Mouse (Mus musculus) CH12.LX (cell line): ENCODE measurements at regions not wholly inside any gene's neighbourhood (a gene's known extent, or its start where the extent isn't known, plus 50 kb on each side); places are given as distances from the start of the nearest gene placed in this dataset.

Experiments
- DNase-seq: peaks from one replicate; pipeline ENCODE4 v3.0.0-alpha.2; 2013; ENCODE audit errors: extremely low read depth
- H3K27ac ChIP-seq: 2 replicates; pipeline ENCODE4 v1.5.1; 2012; ENCODE audit warnings: low read depth, mild to moderate bottlenecking, control low read depth, moderate library complexity; ENCODE audit not compliant: insufficient read depth
- H3K27me3 ChIP-seq: replicated peaks from 2 replicates; pipeline ENCODE3; 2012; ENCODE audit warnings: inconsistent platforms
- H3K36me3 ChIP-seq, 2 experiments: replicated peaks in 1 of 2; 2 replicates each; pipeline versions ENCODE3 to v1.6.1; 2012; ENCODE audit warnings: inconsistent platforms in 1 of 2, low read length in 1 of 2, mild to moderate bottlenecking in 1 of 2, mixed read lengths in 1 of 2, moderate library complexity in 1 of 2; ENCODE audit not compliant: control insufficient read depth in 1 of 2, insufficient read depth in 1 of 2
- H3K4me1 ChIP-seq, 2 experiments: 2 replicates each; pipeline ENCODE4 v1.6.1; 2012; ENCODE audit warnings: inconsistent platforms in 1 of 2, moderate library complexity in 1 of 2; ENCODE audit not compliant: insufficient read depth in 2 of 2, control insufficient read depth in 1 of 2
- H3K4me2 ChIP-seq: 2 replicates; pipeline ENCODE4 v1.6.1; 2012; ENCODE audit warnings: low read depth, mild to moderate bottlenecking, control low read depth; ENCODE audit not compliant: poor library complexity, insufficient read depth, severe bottlenecking
- H3K4me3 ChIP-seq, 3 experiments: fragments of 150-350 bp in 1 of 3; sonication (generic) in 1 of 3; replicated peaks in 1 of 3; 2 replicates each; pipeline versions ENCODE3 to v1.5.1; 2011 to 2012; ENCODE audit warnings: low read depth in 2 of 3, low read length in 2 of 3, mild to moderate bottlenecking in 2 of 3, moderate library complexity in 2 of 3, control low read depth in 1 of 3, improper control_type of control experiment in 1 of 3, inconsistent platforms in 1 of 3, mixed read lengths in 1 of 3; ENCODE audit not compliant: poor library complexity in 1 of 3
- H3K79me2 ChIP-seq: replicated peaks from 2 replicates; pipeline ENCODE4 v1.6.1; 2012; ENCODE audit warnings: mild to moderate bottlenecking, moderate library complexity; ENCODE audit not compliant: control insufficient read depth, poor library complexity, insufficient read depth, severe bottlenecking; ENCODE audit errors: extremely low read depth
- H3K9ac ChIP-seq: 2 replicates; pipeline ENCODE4 v1.6.1; 2012; ENCODE audit warnings: low read depth, mild to moderate bottlenecking, control low read depth, moderate library complexity; ENCODE audit not compliant: insufficient read depth
- H3K9me3 ChIP-seq: replicated peaks from 2 replicates; pipeline ENCODE3; 2012; ENCODE audit warnings: low read length, inconsistent platforms, mixed read lengths
- BHLHE40 ChIP-seq: IDR thresholded peaks from 2 replicates; pipeline ENCODE4 v1.6.1; 2011; ENCODE audit warnings: mild to moderate bottlenecking, low read depth, low read length, improper control_type of control experiment
- CHD2 ChIP-seq: IDR thresholded peaks from 2 replicates; pipeline ENCODE4 v1.6.1; 2011; ENCODE audit warnings: low read length, improper control_type of control experiment
- ELF1 ChIP-seq: IDR thresholded peaks from 2 replicates; pipeline ENCODE4 v1.6.1; 2014; ENCODE audit warnings: low read depth, mild to moderate bottlenecking, inconsistent platforms, low read length, improper control_type of control experiment
- HCFC1 ChIP-seq: IDR thresholded peaks from 2 replicates; pipeline ENCODE4 v1.6.1; 2012; ENCODE audit warnings: low read depth, mild to moderate bottlenecking, inconsistent platforms, low read length, improper control_type of control experiment
- MAFK ChIP-seq: IDR thresholded peaks from 2 replicates; pipeline ENCODE4 v1.6.1; 2011; ENCODE audit warnings: low read length, improper control_type of control experiment; ENCODE audit not compliant: insufficient replicate concordance
- MAX ChIP-seq: IDR thresholded peaks from 2 replicates; pipeline ENCODE4 v1.6.1; 2011; ENCODE audit warnings: low read length, improper control_type of control experiment
- MYC ChIP-seq: IDR thresholded peaks from 2 replicates; pipeline ENCODE4 v1.6.1; 2011; ENCODE audit warnings: low read depth, mild to moderate bottlenecking, improper control_type of control experiment, low read length
- PAX5 ChIP-seq: IDR thresholded peaks from 2 replicates; pipeline ENCODE4 v1.6.1; 2012; ENCODE audit warnings: low read length, inconsistent platforms, mixed read lengths
- RAD21 ChIP-seq: IDR thresholded peaks from 2 replicates; pipeline ENCODE4 v1.6.1; 2011; ENCODE audit warnings: low read depth, mild to moderate bottlenecking, low read length, improper control_type of control experiment, moderate library complexity
- RCOR1 ChIP-seq: conservative IDR thresholded peaks from 2 replicates; pipeline ENCODE4 v1.6.1; 2012; ENCODE audit warnings: low read depth, mild to moderate bottlenecking, inconsistent platforms, low read length, improper control_type of control experiment
- SMC3 ChIP-seq: IDR thresholded peaks from 2 replicates; pipeline ENCODE4 v1.6.1; 2011; ENCODE audit warnings: low read depth, low read length, improper control_type of control experiment
- USF1 ChIP-seq: IDR thresholded peaks from 2 replicates; pipeline ENCODE4 v1.6.1; 2014; ENCODE audit warnings: low read depth, mild to moderate bottlenecking, inconsistent platforms, low read length, improper control_type of control experiment
- USF2 ChIP-seq: conservative IDR thresholded peaks from 2 replicates; pipeline ENCODE4 v1.6.1; 2011; ENCODE audit warnings: low read depth, low read length, improper control_type of control experiment
- ZKSCAN1 ChIP-seq: IDR thresholded peaks from 2 replicates; pipeline ENCODE4 v1.6.1; 2012; ENCODE audit warnings: low read depth, inconsistent platforms, low read length, improper control_type of control experiment, borderline replicate concordance
- dilution Hi-C: fragments of 300-500 bp; cut with MboI; formaldehyde crosslinking; loops from 2 replicates; pipeline ENCODE4 v1.14.3; 2020; ENCODE audit warnings: low sequenced_read_pairs; ENCODE audit not compliant: extremely low pct_unique_long_range_greater_than_20kb, extremely low pct_ligation_motif_present
- in situ Hi-C: fragments of 300-500 bp; cut with MboI; formaldehyde crosslinking; loops from 3 replicates; pipeline ENCODE4 v1.14.3; 2019; ENCODE audit warnings: low sequenced_read_pairs, low pct_ligation_motif_present, low pct_unique_long_range_greater_than_20kb, mixed read lengths

DNA sequence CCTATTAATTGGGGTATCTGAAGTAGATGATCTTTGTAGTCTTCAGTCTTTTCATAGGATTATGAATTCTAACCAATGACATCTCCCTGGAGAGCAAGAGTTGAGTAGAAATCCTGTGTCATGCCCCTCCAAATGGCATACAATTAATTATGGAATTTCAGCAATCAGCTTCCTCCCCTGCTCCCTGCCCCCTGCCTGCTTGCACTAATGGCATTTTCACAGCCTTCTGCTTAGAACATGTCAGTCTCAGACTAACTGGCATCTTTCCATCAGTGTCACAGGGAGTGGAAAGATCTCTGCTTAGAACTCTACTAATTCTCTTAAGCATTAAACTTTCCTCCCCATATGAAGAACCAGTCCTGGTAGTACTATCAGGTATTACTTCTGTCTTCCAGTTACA is 581.8 kb upstream of the Camk1g start:
- no peak overlapping the region for H3K4me3 ChIP-seq
- H3K4me1 ChIP-seq, result no peaks in the 10 kb centered on the region
- TF ChIP-seq USF2, result no peak
- TF ChIP-seq, all 38 proteins: peak for 0
- no peaks in the 10 kb centered on the region for H3K27me3 ChIP-seq
- H3K27ac ChIP-seq, result no peak overlapping the region
- H3K9ac ChIP-seq, result no peak overlapping the region
- no peak for DNase-seq
- H3K79me2 ChIP-seq, result no peaks in the 10 kb centered on the region
- dilution Hi-C loops, result no loop called here
- no peak overlapping the region for H3K4me2 ChIP-seq
- no peaks in the 10 kb centered on the region for H3K36me3 ChIP-seq
- H3K9me3 ChIP-seq, result no peaks in the 10 kb centered on the region
- in situ Hi-C loops, result no loop called here

DNA sequence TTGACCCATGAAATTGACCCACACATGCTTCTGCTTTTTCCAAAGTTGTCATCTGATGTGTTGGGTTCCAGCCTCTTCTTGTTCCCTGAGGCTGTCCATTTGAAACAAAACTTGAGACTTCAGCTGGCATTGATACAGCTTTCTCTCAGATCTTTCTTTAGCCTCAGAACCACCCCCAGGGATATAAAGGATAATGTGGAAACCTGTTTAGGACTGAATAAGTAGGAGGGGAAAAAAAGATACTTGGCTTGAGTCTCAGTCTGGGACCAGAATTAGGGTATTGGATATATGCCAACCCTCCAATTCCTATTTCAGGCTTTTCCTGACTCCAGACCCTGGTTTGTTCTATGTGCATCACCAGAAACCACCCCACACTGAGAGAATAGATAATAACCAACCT is 579.7 kb upstream of the Camk1g start:
- DNase-seq, result no peak
- Histone ChIP-seq H3K4me1 (no peaks in the 10 kb centered on the region), H3K9ac (no peak overlapping the region), H3K9me3 (no peaks in the 10 kb centered on the region), H3K36me3 (no peaks in the 10 kb centered on the region), H3K27ac (no peak overlapping the region), H3K27me3 (no peaks in the 10 kb centered on the region), H3K4me3 (no peak overlapping the region), H3K79me2 (no peaks in the 10 kb centered on the region), H3K4me2 (no peak overlapping the region)
- no peak for TF ChIP-seq ELF1
- TF ChIP-seq MAFK, result no peak
- TF ChIP-seq CHD2, result no peak
- no peak for TF ChIP-seq PAX5
- TF ChIP-seq ZKSCAN1, result no peak
- no peak for TF ChIP-seq RCOR1
- TF ChIP-seq BHLHE40, result no peak
- TF ChIP-seq RAD21, result no peak
- TF ChIP-seq SMC3, result no peak
- no peak for TF ChIP-seq MAX
- TF ChIP-seq HCFC1, result no peak
- in situ Hi-C loops, result no loop called here
- dilution Hi-C loops, result no loop called here

DNA sequence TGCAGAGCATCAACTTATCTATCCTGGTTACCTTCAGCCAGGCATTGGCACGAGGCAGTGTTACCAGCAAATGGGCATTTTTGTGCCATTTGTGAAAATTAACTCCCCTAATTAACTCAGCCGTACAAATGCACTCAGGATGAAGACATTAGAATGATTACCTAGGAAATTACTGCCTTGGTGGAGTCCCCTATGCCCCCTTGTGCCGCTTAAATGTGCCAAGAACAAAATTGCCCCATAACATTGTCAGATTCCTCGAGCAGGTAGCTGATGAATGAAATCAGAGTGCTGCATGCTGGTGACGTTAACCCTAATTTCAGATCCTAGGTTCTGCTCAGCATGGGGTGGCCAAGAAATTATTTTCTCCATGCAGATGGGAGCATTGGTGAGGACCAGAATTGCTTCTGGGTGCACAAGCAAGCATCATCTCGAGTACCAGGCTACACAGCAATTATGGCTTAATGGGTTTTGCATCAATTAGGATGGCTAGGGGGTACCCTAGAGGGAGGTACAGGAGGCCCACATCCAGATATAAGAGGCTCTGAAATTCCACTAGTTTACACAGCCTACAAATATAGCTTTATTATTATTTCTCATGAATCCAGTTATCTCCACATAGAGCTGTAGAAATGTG is 577.0 kb upstream of the Camk1g start:
- H3K79me2 ChIP-seq, result no peaks in the 10 kb centered on the region
- no peak overlapping the region for H3K4me3 ChIP-seq
- in situ Hi-C loops (no loop called here), dilution Hi-C loops (no loop called here)
- no peak overlapping the region for H3K4me2 ChIP-seq
- H3K36me3 ChIP-seq, result no peaks in the 10 kb centered on the region
- DNase-seq, result no peak
- H3K27me3 ChIP-seq, result no peaks in the 10 kb centered on the region
- no peak overlapping the region for H3K9ac ChIP-seq
- H3K9me3 ChIP-seq, result no peaks in the 10 kb centered on the region
- no peak overlapping the region for H3K27ac ChIP-seq
- H3K4me1 ChIP-seq, result no peaks in the 10 kb centered on the region
- no peak for TF ChIP-seq MYC
- TF ChIP-seq USF1, result no peak
